Mouse (Mus musculus): ENCODE measurements around the gene Nudt21.

DNA sequence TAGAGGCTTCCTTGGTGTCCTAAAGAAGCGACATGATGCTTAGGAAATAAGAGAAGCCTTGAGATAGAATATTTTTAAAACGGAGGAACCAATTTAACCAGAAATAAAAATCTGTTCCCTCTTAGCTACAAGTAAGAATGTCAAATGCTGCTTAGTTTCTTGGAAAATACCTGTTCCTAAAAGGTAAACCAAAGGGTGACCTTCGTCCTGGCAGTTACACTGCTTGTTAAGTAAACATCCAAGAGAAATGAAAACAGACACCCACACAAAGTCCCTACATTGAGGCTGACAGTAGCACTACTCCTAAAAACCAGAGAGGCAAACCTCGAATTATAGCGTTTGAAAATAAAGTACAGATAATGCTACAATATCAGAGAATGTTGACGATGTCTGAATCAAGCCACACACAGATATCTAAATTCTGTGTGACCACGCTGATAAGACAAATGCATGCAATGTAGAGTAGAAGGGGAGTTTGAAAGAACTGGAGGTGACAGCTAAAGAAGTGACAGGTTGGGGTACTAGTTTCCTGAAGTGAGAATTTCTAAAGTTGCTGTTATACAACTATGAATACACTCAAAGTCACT, 23.7 kb downstream of the Nudt21 start:
- TF ChIP-seq CTCF (IDR thresholded peaks at IDR 0.05; ENCODE audit: low read depth) (no peak), EP300 (IDR thresholded peaks at IDR 0.05; ENCODE audit: low read depth) (no peak)

All from heart, postnatal 0 days (tissue).